Mouse (Mus musculus) heart, embryonic 12.5 days (tissue): Measurements from ENCODE around the gene Pfas. TPM values are rescaled to one million over a fixed set of nuclear protein-coding genes. Genes with fewer than 3 reads are reported as not detected.
"Not testable (repeated sequence)": the region's sequence is repeated elsewhere in the genome, so short reads cannot be mapped to it uniquely, and the experiment has no call there.

Experiments
- ATAC-seq: fragments of 200-750 bp; cut with Nextera tagmentation; 2 replicates; pipeline ENCODE4 v1.8.0; 2017; ENCODE audit warnings: moderate TSS enrichment, moderate library complexity; ENCODE audit not compliant: insufficient number of reproducible peaks, low FRiP score
- H3K27ac ChIP-seq: fragments of 300-500 bp; sonication (generic); 2 replicates; pipeline ENCODE4 v1.5.1; 2016; ENCODE audit warnings: mild to moderate bottlenecking, moderate library complexity; ENCODE audit not compliant: poor library complexity, severe bottlenecking
- H3K27me3 ChIP-seq: fragments of 300-500 bp; sonication (generic); replicated peaks from 2 replicates; pipeline ENCODE4 v1.6.1; 2016; ENCODE audit warnings: mild to moderate bottlenecking, moderate library complexity
- H3K36me3 ChIP-seq: fragments of 300-500 bp; sonication (generic); 2 replicates; pipeline ENCODE4 v1.6.1; 2016; ENCODE audit warnings: mild to moderate bottlenecking, moderate library complexity
- H3K4me1 ChIP-seq: fragments of 300-500 bp; sonication (generic); replicated peaks from 2 replicates; pipeline ENCODE4 v1.6.1; 2016; ENCODE audit warnings: mild to moderate bottlenecking
- H3K4me2 ChIP-seq: fragments of 300-500 bp; sonication (generic); 2 replicates; pipeline ENCODE4 v1.6.1; 2016; ENCODE audit warnings: mild to moderate bottlenecking, moderate library complexity
- H3K4me3 ChIP-seq: fragments of 300-500 bp; sonication (generic); 2 replicates; pipeline ENCODE4 v1.5.1; 2016; ENCODE audit warnings: mild to moderate bottlenecking
- H3K9ac ChIP-seq: fragments of 300-500 bp; sonication (generic); 2 replicates; pipeline ENCODE4 v1.6.1; 2016; ENCODE audit warnings: mild to moderate bottlenecking, moderate library complexity
- H3K9me3 ChIP-seq: fragments of 300-500 bp; sonication (generic); replicated peaks from 2 replicates; pipeline ENCODE4 v1.6.1; 2016; ENCODE audit warnings: mild to moderate bottlenecking, moderate library complexity
- WGBS: fragments of 180-500 bp; shearing (Covaris S2); methylation state at CpG from one replicate; pipeline ENCODE4 v1.1.7; 2016; 5-methylcytosine and 5-hydroxymethylcytosine counted together
- polyA plus RNA-seq: library from polyadenylated mRNA; unstranded; fragments of >200 nt; fragmentation: Nextera tagmentation; extraction: Ambion mirVana; gene quantifications from 2 replicates; pipeline ENCODE4 v1.2.1, GENCODE M21; 2016

Gene Pfas
- polyA plus RNA-seq, 1 experiment from 2014 or later: 21.5 TPM

- no peak overlapping the region for H3K4me2 ChIP-seq
- H3K4me1 ChIP-seq: no peaks in the 10 kb centered on the region
- no peak overlapping the region for H3K4me3 ChIP-seq
- H3K9ac ChIP-seq: no peak overlapping the region
- no peak overlapping the region for H3K27ac ChIP-seq
- peaks cover 92% of the 10 kb centered on the region for H3K36me3 ChIP-seq
- 90% methylated on average over 7 of the region's 7 CpGs for WGBS
- ATAC-seq: no peak
- H3K9me3 ChIP-seq: no peaks in the 10 kb centered on the region
- no peaks in the 10 kb centered on the region for H3K27me3 ChIP-seq
Observed at GRCm38 (mm10) chr11:68993122-68993521, 15.1 kb downstream of the Pfas start.

DNA sequence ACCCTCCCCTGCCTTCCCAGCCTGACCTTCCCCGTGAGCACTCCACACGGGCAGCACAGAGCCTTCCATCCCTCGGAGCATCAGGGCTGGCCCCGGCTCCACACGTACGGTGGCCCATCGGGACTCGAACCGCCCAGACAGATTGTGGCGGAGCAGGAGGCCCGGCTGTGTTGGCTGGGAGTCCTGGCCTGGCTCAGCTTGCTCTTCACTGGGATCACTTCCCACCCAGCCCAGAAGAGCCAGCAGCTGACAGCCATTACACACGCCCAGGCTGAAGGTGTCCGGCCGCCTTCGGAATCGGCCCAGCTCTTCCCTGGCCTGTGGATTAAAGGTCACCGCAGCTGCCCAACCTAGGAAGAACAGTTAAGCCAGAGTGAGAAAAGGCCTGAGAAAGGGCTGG is 19.9 kb downstream of the Pfas start:
- H3K4me3 ChIP-seq: no peak overlapping the region
- WGBS: 92% methylated on average over 17 of the region's 17 CpGs
- H3K9ac ChIP-seq: no peak overlapping the region
- no peak overlapping the region for H3K4me2 ChIP-seq
- no peak overlapping the region for H3K27ac ChIP-seq
- no peak for ATAC-seq
- H3K27me3 ChIP-seq: no peaks in the 10 kb centered on the region
- peaks cover 69% of the 10 kb centered on the region for H3K36me3 ChIP-seq
- no peaks in the 10 kb centered on the region for H3K9me3 ChIP-seq
- no peaks in the 10 kb centered on the region for H3K4me1 ChIP-seq

DNA sequence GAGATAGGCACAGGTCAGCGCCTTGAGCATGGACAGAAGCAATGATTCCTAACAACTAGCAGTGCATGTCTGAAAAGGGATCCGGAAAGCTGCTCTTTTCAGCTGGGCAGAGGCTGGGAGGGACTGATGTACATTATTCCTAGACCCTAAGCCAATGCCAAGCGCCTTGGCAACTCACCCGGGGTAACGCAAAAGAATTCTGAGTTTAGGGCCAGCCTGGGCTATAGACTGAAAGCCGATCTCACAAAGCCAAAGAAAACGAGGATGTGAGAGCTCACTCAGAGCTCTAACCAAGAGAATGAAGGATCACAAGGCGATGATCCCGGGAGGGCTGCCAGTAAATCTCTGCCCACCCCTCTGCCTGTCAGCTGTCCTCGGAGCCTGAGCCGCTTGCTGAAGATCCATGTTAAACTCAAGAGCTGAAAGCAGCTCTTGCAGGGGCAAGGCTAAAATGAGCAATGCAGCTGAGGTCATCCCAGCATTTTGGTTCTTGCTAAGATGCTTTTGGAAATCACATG is 20.8 kb downstream of the Pfas start:
- H3K27ac ChIP-seq: no peak overlapping the region
- no peak overlapping the region for H3K4me2 ChIP-seq
- H3K9me3 ChIP-seq: no peaks in the 10 kb centered on the region
- H3K4me3 ChIP-seq: no peak overlapping the region
- H3K4me1 ChIP-seq: no peaks in the 10 kb centered on the region
- no peak overlapping the region for H3K9ac ChIP-seq
- ATAC-seq: no peak
- WGBS: 90% methylated on average over 11 of the region's 11 CpGs
- no peaks in the 10 kb centered on the region for H3K27me3 ChIP-seq
- peaks cover 59% of the 10 kb centered on the region for H3K36me3 ChIP-seq

DNA sequence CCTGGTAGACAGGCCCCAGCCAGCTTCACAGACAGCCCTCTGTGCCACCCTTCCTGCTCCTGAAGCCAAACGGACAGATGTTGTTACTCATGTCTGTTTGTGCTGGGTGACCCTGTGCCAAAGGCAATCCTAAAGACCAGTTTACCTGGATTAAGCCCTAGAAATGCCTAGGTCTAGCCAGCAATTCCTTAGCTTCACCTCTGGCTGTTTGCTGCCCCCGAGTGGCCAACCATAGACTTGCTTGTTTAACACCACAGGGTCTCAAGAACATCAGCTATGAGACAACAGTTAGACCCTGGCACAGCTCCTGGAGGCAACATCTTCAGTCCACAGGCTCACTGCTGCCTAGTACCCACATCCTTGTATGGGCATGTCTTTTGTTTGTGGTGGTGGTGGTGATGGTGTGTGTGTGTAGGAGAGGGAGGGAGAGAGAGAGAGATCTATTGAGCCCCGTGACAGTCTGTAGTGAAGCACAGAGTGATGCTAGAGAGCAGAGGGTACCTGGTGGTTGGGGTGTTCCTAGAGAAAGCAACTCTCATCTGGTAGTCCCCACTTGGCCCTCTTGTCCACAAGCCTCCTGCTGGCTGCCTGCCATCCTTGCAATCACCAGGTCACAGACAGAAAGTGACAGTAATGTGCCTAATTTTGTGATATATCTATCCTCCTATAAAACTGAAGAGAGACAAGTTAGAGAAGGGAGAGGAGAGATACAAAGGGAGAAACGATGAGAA is 25.5 kb downstream of the Pfas start:
- WGBS: 24% methylated on average over 4 of the region's 4 CpGs

DNA sequence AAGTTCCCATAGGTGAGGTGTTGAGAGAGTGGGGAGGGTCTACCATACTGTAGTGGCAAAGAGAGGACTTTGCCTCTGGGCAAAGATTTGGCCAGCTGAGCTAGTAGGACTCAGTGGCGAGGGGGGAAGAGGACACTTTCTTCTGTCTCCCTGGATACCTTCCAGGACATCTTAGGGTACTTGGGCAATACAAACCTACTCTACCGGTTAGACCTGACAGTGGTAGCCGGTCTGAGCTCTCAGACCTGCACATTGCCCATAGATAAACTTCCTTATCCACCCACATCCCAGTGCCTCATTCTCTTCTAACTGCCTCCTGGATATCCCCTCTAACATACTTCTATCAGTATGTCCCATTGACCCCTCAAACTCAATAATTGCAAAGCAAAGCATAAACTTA is 27.3 kb downstream of the Pfas start:
- 0 out of 2 replicates have a peak, but pooled peaks cover 3% of the 10 kb centered on the region for H3K4me1 ChIP-seq
- no peaks in the 10 kb centered on the region for H3K9me3 ChIP-seq
- H3K27ac ChIP-seq: no peak overlapping the region
- no peak overlapping the region for H3K4me3 ChIP-seq
- no peak overlapping the region for H3K4me2 ChIP-seq
- 0 out of 2 replicates have a peak, but pooled peaks cover 5% of the 10 kb centered on the region for H3K36me3 ChIP-seq
- no peak overlapping the region for H3K9ac ChIP-seq
- H3K27me3 ChIP-seq: no peaks in the 10 kb centered on the region
- WGBS: 57% methylated on average over 3 of the region's 3 CpGs
- ATAC-seq: no peak

More for the DNA sequence above, 25.5 kb downstream of the Pfas start:
- Histone ChIP-seq H3K4me3 (no peak overlapping the region), H3K9me3 (no peaks in the 10 kb centered on the region), H3K36me3 (peaks cover 16% of the 10 kb centered on the region), H3K9ac (0 out of 2 replicates have a peak overlapping the region, but pooled peaks have one; percentile 7), H3K4me2 (no peak overlapping the region), H3K4me1 (0 out of 2 replicates have a peak, but pooled peaks cover 3% of the 10 kb centered on the region), H3K27me3 (no peaks in the 10 kb centered on the region), H3K27ac (no peak overlapping the region)
- no peak for ATAC-seq

GRCm38 (mm10) chr11:68979320-68979733 is 28.9 kb downstream of the Pfas start:
- no peak for ATAC-seq
- Histone ChIP-seq H3K27ac (no peak overlapping the region), H3K9ac (no peak overlapping the region), H3K4me3 (no peak overlapping the region), H3K9me3 (no peaks in the 10 kb centered on the region), H3K4me2 (no peak overlapping the region), H3K27me3 (no peaks in the 10 kb centered on the region; the same call in 1 of the 2 replicates), H3K36me3 (no peaks in the 10 kb centered on the region), H3K4me1 (0 out of 2 replicates have a peak, but pooled peaks cover 3% of the 10 kb centered on the region)
- 49% methylated on average over 5 of the region's 5 CpGs for WGBS

GRCm38 (mm10) chr11:68975601-68976000 is 32.7 kb downstream of the Pfas start:
- WGBS: 88% methylated on average over 1 of the region's 1 CpGs

GRCm38 (mm10) chr11:68975085-68975484 is 33.2 kb downstream of the Pfas start, which contains the start of gene Rangrf:
Gene Rangrf (minus strand): TSS chr11:68975185.
- Histone ChIP-seq H3K27me3 (no peaks in the 10 kb centered on the region; the same call in 1 of the 2 replicates), H3K4me2 (peak within 1 kb of the TSS; percentile 63), H3K9me3 (no peaks in the 10 kb centered on the region), H3K9ac (no peak within 1 kb of the TSS), H3K4me1 (peaks cover 30% of the 10 kb centered on the region), H3K36me3 (no peaks in the 10 kb centered on the region), H3K4me3 (peak within 1 kb of the TSS; percentile 53), H3K27ac (no peak within 1 kb of the TSS)
- no peak for ATAC-seq
- WGBS: 69% methylated on average over 7 of the region's 7 CpGs

More at GRCm38 (mm10) chr11:68975601-68976000, 32.7 kb downstream of the Pfas start:
- H3K9ac ChIP-seq: no peak overlapping the region
- peaks cover 26% of the 10 kb centered on the region for H3K4me1 ChIP-seq
- H3K4me3 ChIP-seq: no peak overlapping the region
- no peaks in the 10 kb centered on the region for H3K9me3 ChIP-seq
- H3K27me3 ChIP-seq: no peaks in the 10 kb centered on the region; the same call in 1 of the 2 replicates
- H3K4me2 ChIP-seq: no peak overlapping the region
- no peaks in the 10 kb centered on the region for H3K36me3 ChIP-seq
- no peak for ATAC-seq
- no peak overlapping the region for H3K27ac ChIP-seq

GRCm38 (mm10) chr11:68974059-68974450 is 34.2 kb downstream of the Pfas start:
- Histone ChIP-seq H3K4me1 (peaks cover 31% of the 10 kb centered on the region), H3K4me2 (peak overlapping the region; percentile 63), H3K27ac (no peak overlapping the region), H3K36me3 (no peaks in the 10 kb centered on the region), H3K4me3 (peak overlapping the region; percentile 53), H3K27me3 (peaks cover 4% of the 10 kb centered on the region; the same call in 1 of the 2 replicates), H3K9ac (no peak overlapping the region), H3K9me3 (no peaks in the 10 kb centered on the region)
- no peak for ATAC-seq
- 28% methylated on average over 6 of the region's 6 CpGs for WGBS

GRCm38 (mm10) chr11:68973250-68974058 is 34.8 kb downstream of the Pfas start:
- H3K9ac ChIP-seq: peak overlapping the region; percentile 62
- WGBS: under 1% methylated on average over 38 of the region's 38 CpGs
- ATAC-seq: peak; percentile 89

DNA sequence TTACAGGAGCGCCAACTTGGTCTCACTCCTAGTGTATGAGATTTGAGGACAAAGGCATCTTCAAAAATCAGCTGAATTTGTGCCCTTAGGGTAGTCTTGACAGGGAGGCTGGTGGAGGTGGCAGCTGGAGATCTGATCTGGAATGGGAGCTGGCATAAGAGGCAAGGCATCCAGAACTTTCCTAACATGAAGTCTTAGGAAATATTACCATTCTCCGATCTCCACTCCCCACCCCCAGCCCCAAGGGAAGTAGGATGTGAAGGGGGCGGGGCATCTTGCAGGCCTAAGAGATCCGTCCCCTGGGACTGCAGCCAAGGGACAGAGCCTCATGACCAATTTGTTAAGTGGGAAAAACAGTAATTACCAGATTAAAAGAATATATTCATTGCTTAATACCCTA is 38.0 kb downstream of the Pfas start:
- no peak overlapping the region for H3K4me2 ChIP-seq
- no peak overlapping the region for H3K9ac ChIP-seq
- H3K27me3 ChIP-seq: 0 out of 2 replicates have a peak, but pooled peaks cover 10% of the 10 kb centered on the region
- H3K27ac ChIP-seq: no peak overlapping the region
- H3K9me3 ChIP-seq: no peaks in the 10 kb centered on the region
- no peaks in the 10 kb centered on the region for H3K36me3 ChIP-seq
- peaks cover 45% of the 10 kb centered on the region for H3K4me1 ChIP-seq
- no peak overlapping the region for H3K4me3 ChIP-seq
- WGBS: 59% methylated on average over 4 of the region's 4 CpGs
- ATAC-seq: no peak

More at GRCm38 (mm10) chr11:68973250-68974058, 34.8 kb downstream of the Pfas start:
- H3K36me3 ChIP-seq, H3K27ac ChIP-seq, H3K27me3 ChIP-seq, H3K9me3 ChIP-seq: not testable (repeated sequence)
- peak overlapping the region; percentile 53 for H3K4me3 ChIP-seq
- H3K4me1 ChIP-seq: peaks cover 37% of the 10 kb centered on the region
- peak overlapping the region; percentile 63 for H3K4me2 ChIP-seq
